Mouse (Mus musculus) stomach, postnatal 0 days (tissue): ENCODE measurements at regions not wholly inside any gene's neighbourhood (a gene's known extent, or its start where the extent isn't known, plus 50 kb on each side); places are given as distances from the start of the nearest gene placed in this dataset.

Experiments
- CTCF ChIP-seq: IDR thresholded peaks from 2 replicates; pipeline ENCODE4 v1.5.1; 2016; ENCODE audit warnings: antibody characterized with exemption, low read depth, mild to moderate bottlenecking, moderate library complexity
- EP300 ChIP-seq: optimal IDR thresholded peaks from 2 replicates; pipeline ENCODE3; 2016; ENCODE audit warnings: antibody characterized with exemption

- TF ChIP-seq CTCF (no peak), EP300 (no peak)
Measured at GRCm38 (mm10) chr5:64486761-64487160, 316.4 kb upstream of the Klf3 start.
